Mouse (Mus musculus) neural tube, embryonic 14.5 days (tissue): ENCODE measurements at regions not wholly inside any gene's neighbourhood (a gene's known extent, or its start where the extent isn't known, plus 50 kb on each side); places are given as distances from the start of the nearest gene placed in this dataset.

ENCODE experiments used
- ATAC-seq: fragments of 200-750 bp; cut with Nextera tagmentation; 2 replicates; pipeline ENCODE4 v1.8.0; 2017; ENCODE audit warnings: low read depth, mild to moderate bottlenecking, moderate TSS enrichment, moderate library complexity
- H3K27ac ChIP-seq: fragments of 300-500 bp; sonication (generic); 2 replicates; pipeline ENCODE4 v1.5.1; 2014; ENCODE audit warnings: low read depth, mild to moderate bottlenecking, control low read depth, low read length, moderate library complexity, mixed read lengths
- H3K27me3 ChIP-seq: fragments of 300-500 bp; sonication (generic); 2 replicates; pipeline ENCODE4 v1.6.1; 2014; ENCODE audit warnings: low read length; ENCODE audit not compliant: control insufficient read depth, insufficient read depth
- H3K36me3 ChIP-seq: fragments of 300-500 bp; sonication (generic); 2 replicates; pipeline ENCODE4 v1.6.1; 2014; ENCODE audit warnings: low read length, mixed read lengths; ENCODE audit not compliant: control insufficient read depth, insufficient read depth
- H3K4me1 ChIP-seq: fragments of 300-500 bp; sonication (generic); 2 replicates; pipeline ENCODE4 v1.6.1; 2014; ENCODE audit warnings: low read length; ENCODE audit not compliant: control insufficient read depth, insufficient read depth
- H3K4me2 ChIP-seq: fragments of 300-500 bp; sonication (generic); 2 replicates; pipeline ENCODE4 v1.6.1; 2014; ENCODE audit warnings: mild to moderate bottlenecking, low read depth, low read length, control low read depth
- H3K4me3 ChIP-seq: fragments of 300-500 bp; sonication (generic); 2 replicates; pipeline ENCODE4 v1.5.1; 2014; ENCODE audit warnings: low read depth, low read length, control low read depth, mixed read lengths
- H3K9ac ChIP-seq: fragments of 300-500 bp; sonication (generic); replicated peaks from 2 replicates; pipeline ENCODE4 v1.6.1; 2014; ENCODE audit warnings: low read depth, mild to moderate bottlenecking, control low read depth, low read length, mixed read lengths
- H3K9me3 ChIP-seq: fragments of 300-500 bp; sonication (generic); 2 replicates; pipeline ENCODE4 v1.6.1; 2016; ENCODE audit warnings: low read length; ENCODE audit not compliant: control insufficient read depth
- WGBS: fragments of 180-500 bp; shearing (Covaris S2); extraction: QIAGEN DNeasy Blood & Tissue Kit; methylation state at CpG from one replicate; pipeline ENCODE4 v1.1.7; 2014; 5-methylcytosine and 5-hydroxymethylcytosine counted together

DNA sequence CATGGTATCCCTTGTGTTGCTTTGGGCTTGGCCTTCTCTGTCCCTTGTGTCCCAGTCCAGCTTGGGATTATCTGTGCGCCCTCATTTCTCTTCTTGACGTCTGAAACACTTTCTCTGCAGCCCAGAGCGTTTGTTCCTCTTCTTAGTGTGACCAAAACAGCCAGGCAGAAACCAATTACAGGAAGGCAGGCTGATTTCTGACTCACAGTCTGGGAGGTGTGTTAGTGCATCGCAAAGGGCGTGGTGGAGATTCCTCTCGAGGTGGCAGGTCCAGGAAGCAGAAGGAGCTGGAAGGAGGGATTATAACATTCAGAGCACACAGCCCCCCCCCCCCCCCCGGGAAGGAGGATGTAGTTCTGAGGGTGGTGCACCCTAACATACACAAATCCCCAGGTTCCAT lies 64.6 kb upstream of the Errfi1 start:
- 0 out of 2 replicates have a peak, but pooled peaks cover 3% of the 10 kb centered on the region for H3K4me1 ChIP-seq
- no peak overlapping the region for H3K4me3 ChIP-seq
- H3K36me3 ChIP-seq, result no peaks in the 10 kb centered on the region
- H3K9me3 ChIP-seq, result no peaks in the 10 kb centered on the region
- no peak for ATAC-seq
- WGBS, result 70% methylated on average over 7 of the region's 7 CpGs
- no peak overlapping the region for H3K27ac ChIP-seq
- no peaks in the 10 kb centered on the region for H3K27me3 ChIP-seq
- H3K9ac ChIP-seq, result no peak overlapping the region
- H3K4me2 ChIP-seq, result no peak overlapping the region

DNA sequence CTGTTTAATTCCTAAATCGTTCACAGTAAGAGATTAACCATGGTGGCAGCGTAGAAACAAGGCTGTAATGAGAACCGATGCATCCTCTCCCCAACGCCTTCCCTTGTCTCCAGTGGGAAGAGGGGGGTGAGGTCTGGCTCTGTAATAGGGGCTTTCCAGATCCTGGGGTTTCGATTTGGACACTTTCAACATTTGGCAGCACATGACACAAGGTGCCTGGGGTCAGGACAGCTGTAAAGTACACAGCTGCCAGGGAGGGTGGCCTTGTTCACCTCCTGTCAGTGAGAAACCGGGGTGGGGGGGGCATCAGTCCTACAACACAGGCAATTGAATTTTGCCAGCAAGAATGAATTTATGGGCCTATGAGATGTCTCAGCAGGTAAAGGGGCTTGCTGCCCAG lies 66.6 kb upstream of the Errfi1 start:
- H3K36me3 ChIP-seq, result no peaks in the 10 kb centered on the region
- no peaks in the 10 kb centered on the region for H3K27me3 ChIP-seq
- ATAC-seq, result no peak
- H3K27ac ChIP-seq, result no peak overlapping the region
- no peak overlapping the region for H3K4me2 ChIP-seq
- 64% methylated on average over 6 of the region's 6 CpGs for WGBS
- H3K9me3 ChIP-seq, result no peaks in the 10 kb centered on the region
- H3K4me3 ChIP-seq, result no peak overlapping the region
- no peaks in the 10 kb centered on the region for H3K4me1 ChIP-seq
- H3K9ac ChIP-seq, result no peak overlapping the region

DNA sequence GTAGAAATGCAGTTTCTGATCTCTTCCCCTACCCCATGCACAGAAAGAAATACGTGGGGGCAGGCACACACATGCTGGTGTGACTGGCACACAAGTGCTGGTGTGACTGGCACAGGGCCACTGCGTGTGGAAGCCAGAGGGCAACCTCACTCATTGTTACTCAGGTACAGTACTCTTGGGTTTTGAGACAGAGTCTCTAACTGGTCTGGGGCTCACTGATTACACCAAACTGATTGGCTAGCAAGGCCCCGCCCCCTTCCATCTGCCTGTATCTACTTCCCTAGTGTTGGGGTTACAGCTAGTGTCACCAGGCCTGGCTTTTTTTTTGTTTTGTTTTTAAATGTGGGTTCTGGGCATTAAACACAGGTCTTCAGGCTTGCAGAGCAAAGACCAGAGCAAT lies 67.1 kb upstream of the Errfi1 start:
- Histone ChIP-seq H3K4me1 (no peaks in the 10 kb centered on the region), H3K36me3 (no peaks in the 10 kb centered on the region), H3K27ac (no peak overlapping the region), H3K9ac (no peak overlapping the region), H3K4me2 (no peak overlapping the region), H3K9me3 (no peaks in the 10 kb centered on the region), H3K4me3 (no peak overlapping the region), H3K27me3 (no peaks in the 10 kb centered on the region)
- WGBS, result 86% methylated on average over 3 of the region's 3 CpGs
- ATAC-seq, result no peak

GRCm38 (mm10) chr4:150784491-150785451 lies 68.9 kb upstream of the Errfi1 start:
- Histone ChIP-seq H3K36me3 (no peaks in the 10 kb centered on the region), H3K27ac (no peak overlapping the region), H3K4me1 (no peaks in the 10 kb centered on the region), H3K27me3 (no peaks in the 10 kb centered on the region), H3K9ac (no peak overlapping the region), H3K4me2 (no peak overlapping the region), H3K9me3 (no peaks in the 10 kb centered on the region), H3K4me3 (no peak overlapping the region)
- 62% methylated on average over 14 of the region's 14 CpGs for WGBS
- no peak for ATAC-seq

DNA sequence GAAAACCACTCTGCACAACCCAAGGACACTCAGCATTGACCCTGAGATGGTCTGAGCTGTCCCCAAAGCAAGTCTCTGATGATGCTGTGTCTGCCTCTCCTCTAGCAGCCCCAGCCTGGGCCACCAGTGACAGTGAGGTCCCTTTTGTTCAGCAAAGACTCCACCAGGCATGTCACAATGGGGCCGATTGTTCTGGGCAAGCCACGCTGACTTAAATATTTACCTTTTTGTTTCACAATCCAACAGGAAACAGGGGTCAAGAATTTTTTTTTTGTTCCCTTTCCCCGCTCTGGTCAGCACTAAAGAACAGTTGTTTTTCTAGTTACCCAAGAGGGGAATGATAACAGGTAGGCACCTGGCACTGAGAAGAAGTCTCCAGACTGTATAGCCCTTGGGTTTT lies 72.4 kb upstream of the Errfi1 start:
- Histone ChIP-seq H3K36me3 (no peaks in the 10 kb centered on the region), H3K4me3 (no peak overlapping the region), H3K27ac (no peak overlapping the region), H3K4me2 (no peak overlapping the region), H3K9ac (no peak overlapping the region), H3K27me3 (no peaks in the 10 kb centered on the region), H3K4me1 (no peaks in the 10 kb centered on the region), H3K9me3 (no peaks in the 10 kb centered on the region)
- WGBS, result 36% methylated on average over 3 of the region's 3 CpGs
- ATAC-seq, result no peak

- ATAC-seq, result no peak
- H3K27ac ChIP-seq, result no peak overlapping the region
- H3K4me1 ChIP-seq, result no peaks in the 10 kb centered on the region
- H3K9me3 ChIP-seq, result no peaks in the 10 kb centered on the region; the same call in 1 of the 2 replicates
- no peak overlapping the region for H3K4me2 ChIP-seq
- H3K27me3 ChIP-seq, result no peaks in the 10 kb centered on the region
- 52% methylated on average over 5 of the region's 5 CpGs for WGBS
- H3K4me3 ChIP-seq, result no peak overlapping the region
- no peak overlapping the region for H3K9ac ChIP-seq
- no peaks in the 10 kb centered on the region for H3K36me3 ChIP-seq
Measured at GRCm38 (mm10) chr4:150779340-150779739, 74.4 kb upstream of the Errfi1 start.

DNA sequence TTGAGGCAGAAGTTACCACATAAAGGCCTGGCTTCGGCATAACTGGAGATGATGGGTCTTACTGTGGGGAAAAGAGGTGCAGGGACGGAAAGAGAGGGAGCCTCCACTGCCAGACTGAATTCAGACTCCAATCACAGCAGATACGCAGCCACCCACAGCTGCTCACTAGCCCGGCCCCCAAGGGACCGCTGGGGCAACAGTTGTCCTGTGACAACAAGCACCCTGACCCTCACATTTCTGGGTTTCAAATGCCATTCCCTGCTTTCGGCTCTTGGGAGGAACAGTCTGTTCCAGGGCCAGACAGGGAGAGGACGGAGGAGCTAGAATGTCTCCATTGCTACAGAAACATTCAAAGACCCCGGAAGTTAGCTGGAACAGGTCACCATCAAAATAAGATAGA lies 75.0 kb upstream of the Errfi1 start:
- Histone ChIP-seq H3K9ac (no peak overlapping the region), H3K4me2 (no peak overlapping the region), H3K9me3 (no peaks in the 10 kb centered on the region; the same call in 1 of the 2 replicates), H3K27me3 (no peaks in the 10 kb centered on the region), H3K27ac (no peak overlapping the region), H3K36me3 (no peaks in the 10 kb centered on the region), H3K4me1 (no peaks in the 10 kb centered on the region), H3K4me3 (no peak overlapping the region)
- no peak for ATAC-seq
- WGBS, result 64% methylated on average over 8 of the region's 8 CpGs

DNA sequence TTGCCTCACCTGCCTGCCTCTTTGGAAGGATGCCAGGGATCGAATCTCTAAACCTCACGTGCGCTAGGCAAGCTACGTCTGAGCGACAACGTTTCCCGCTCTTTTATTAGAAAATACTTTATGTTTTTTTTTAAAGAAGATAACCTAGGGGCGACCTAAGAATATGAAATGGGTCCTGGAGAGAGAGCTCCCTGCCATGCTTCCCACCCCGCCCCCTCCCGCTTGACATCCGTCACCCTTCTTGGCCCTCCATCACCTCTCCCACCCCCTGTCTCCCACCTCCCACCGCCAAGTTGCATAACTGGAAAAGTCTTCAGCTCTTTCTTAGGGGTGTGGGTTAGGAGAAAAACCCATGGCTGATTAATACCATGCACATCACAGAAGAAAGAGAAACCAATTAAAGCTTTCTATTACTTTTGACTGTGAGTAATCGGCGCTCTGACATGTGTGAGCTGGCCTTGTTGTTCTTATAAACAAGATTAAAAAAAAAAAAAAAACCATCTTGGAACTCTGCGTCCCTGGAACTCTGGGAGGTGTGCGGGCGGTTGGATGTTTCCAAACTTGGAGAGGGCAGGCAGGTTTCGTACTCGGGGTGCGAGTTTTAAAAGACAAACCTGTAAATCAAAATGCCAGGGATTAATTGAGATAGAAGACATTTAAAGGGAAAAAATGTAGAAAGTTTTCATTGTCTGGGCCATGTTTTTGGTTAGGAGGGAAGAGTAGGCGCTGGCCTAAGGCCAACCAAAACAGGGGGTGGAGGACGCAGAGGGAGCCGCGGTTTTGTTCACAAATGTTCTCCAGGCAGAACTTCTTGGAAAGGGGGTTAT lies 77.8 kb upstream of the Errfi1 start:
- no peak overlapping the region for H3K27ac ChIP-seq
- H3K27me3 ChIP-seq, result no peaks in the 10 kb centered on the region
- H3K9ac ChIP-seq, result no peak overlapping the region
- no peaks in the 10 kb centered on the region for H3K4me1 ChIP-seq
- H3K36me3 ChIP-seq, result no peaks in the 10 kb centered on the region
- WGBS, result 84% methylated on average over 24 of the region's 24 CpGs
- no peaks in the 10 kb centered on the region; the same call in 1 of the 2 replicates for H3K9me3 ChIP-seq
- no peak for ATAC-seq
- H3K4me2 ChIP-seq, result no peak overlapping the region
- H3K4me3 ChIP-seq, result no peak overlapping the region

- no peak for ATAC-seq
- Histone ChIP-seq H3K27me3 (no peaks in the 10 kb centered on the region), H3K4me1 (no peaks in the 10 kb centered on the region), H3K9ac (no peak overlapping the region), H3K4me2 (no peak overlapping the region), H3K36me3 (no peaks in the 10 kb centered on the region), H3K9me3 (no peaks in the 10 kb centered on the region; the same call in 1 of the 2 replicates), H3K4me3 (no peak overlapping the region), H3K27ac (no peak overlapping the region)
- 96% methylated on average over 8 of the region's 8 CpGs for WGBS
Measured at GRCm38 (mm10) chr4:150775281-150775680, 78.4 kb upstream of the Errfi1 start.
